Mouse (Mus musculus) liver, embryonic 13.5 days (tissue): ENCODE results near the gene Hnrnpll. TPM values are rescaled to one million over a fixed set of nuclear protein-coding genes. Genes with fewer than 3 reads are reported as not detected.
A peak's percentile ranks its signal among the peaks of the same experiment; 100 is the strongest.

Source experiments
- ATAC-seq: fragments of 200-750 bp; cut with Nextera tagmentation; 2 replicates; pipeline ENCODE4 v1.8.0; 2017; ENCODE audit warnings: low read depth, mild to moderate bottlenecking, moderate number of reproducible peaks, moderate library complexity
- DNase-seq: peaks from one replicate; pipeline ENCODE4 v3.0.0; 2022
- H3K27ac ChIP-seq: fragments of 300-500 bp; sonication (generic); 2 replicates; pipeline ENCODE4 v1.5.1; 2015; ENCODE audit warnings: moderate library complexity, mild to moderate bottlenecking, inconsistent platforms
- H3K27me3 ChIP-seq: fragments of 300-500 bp; sonication (generic); 2 replicates; pipeline ENCODE4 v1.6.1; 2015; ENCODE audit warnings: mild to moderate bottlenecking, inconsistent platforms
- H3K36me3 ChIP-seq: fragments of 300-500 bp; sonication (generic); 2 replicates; pipeline ENCODE4 v1.6.1; 2015; ENCODE audit warnings: mild to moderate bottlenecking, inconsistent platforms
- H3K4me1 ChIP-seq: fragments of 300-500 bp; sonication (generic); replicated peaks from 2 replicates; pipeline ENCODE4 v1.6.1; 2015; ENCODE audit warnings: inconsistent platforms
- H3K4me2 ChIP-seq: fragments of 300-500 bp; sonication (generic); 2 replicates; pipeline ENCODE4 v1.6.1; 2015; ENCODE audit warnings: inconsistent platforms, mild to moderate bottlenecking, moderate library complexity
- H3K4me3 ChIP-seq: fragments of 300-500 bp; sonication (generic); replicated peaks from 2 replicates; pipeline ENCODE4 v1.5.1; 2015; ENCODE audit warnings: mild to moderate bottlenecking, inconsistent platforms
- H3K9ac ChIP-seq: fragments of 300-500 bp; sonication (generic); 2 replicates; pipeline ENCODE4 v1.6.1; 2015; ENCODE audit warnings: mild to moderate bottlenecking, inconsistent platforms
- H3K9me3 ChIP-seq: fragments of 300-500 bp; sonication (generic); replicated peaks from 2 replicates; pipeline ENCODE4 v1.6.1; 2016; ENCODE audit warnings: inconsistent platforms
- WGBS: fragments of 180-500 bp; shearing (Covaris S2); methylation state at CpG from one replicate; pipeline ENCODE4 v1.1.7; 2015; ENCODE audit not compliant: insufficient replicate concordance; 5-methylcytosine and 5-hydroxymethylcytosine counted together
- polyA plus RNA-seq: library from polyadenylated mRNA; unstranded; fragments of >200 nt; fragmentation: Nextera tagmentation; extraction: Ambion mirVana; gene quantifications from 2 replicates; pipeline ENCODE4 v1.2.1, GENCODE M21; 2015

Hnrnpll gene
- polyA plus RNA-seq, 1 experiment from 2014 or later = 25.0 TPM

- H3K9me3 ChIP-seq = no peaks in the 10 kb centered on the region
- no peak overlapping the region for H3K4me3 ChIP-seq
- no peaks in the 10 kb centered on the region for H3K4me1 ChIP-seq
- H3K9ac ChIP-seq = no peak overlapping the region
- H3K27me3 ChIP-seq = peaks cover 10% of the 10 kb centered on the region; the same call in 1 of the 2 replicates
- no peak overlapping the region for H3K27ac ChIP-seq
- ATAC-seq (no peak), DNase-seq (no peak)
- no peak overlapping the region for H3K4me2 ChIP-seq
- WGBS = 64% methylated on average over 3 of the region's 3 CpGs
- no peaks in the 10 kb centered on the region for H3K36me3 ChIP-seq
Measured at GRCm38 (mm10) chr17:79995091-79995691, 66.9 kb downstream of the Hnrnpll start.

- H3K4me2 ChIP-seq = no peak overlapping the region
- H3K4me3 ChIP-seq = no peak overlapping the region
- WGBS = 75% methylated on average over 3 of the region's 3 CpGs
- no peaks in the 10 kb centered on the region for H3K36me3 ChIP-seq
- peaks cover 13% of the 10 kb centered on the region; the same call in 1 of the 2 replicates for H3K27me3 ChIP-seq
- no peaks in the 10 kb centered on the region for H3K4me1 ChIP-seq
- no peak overlapping the region for H3K9ac ChIP-seq
- no peaks in the 10 kb centered on the region for H3K9me3 ChIP-seq
- no peak for DNase-seq
- no peak for ATAC-seq
- no peak overlapping the region for H3K27ac ChIP-seq
Measured at GRCm38 (mm10) chr17:79992114-79992513, 70.0 kb downstream of the Hnrnpll start.

- Histone ChIP-seq H3K9ac (no peak overlapping the region), H3K36me3 (no peaks in the 10 kb centered on the region), H3K4me3 (no peak overlapping the region), H3K27me3 (peaks cover 13% of the 10 kb centered on the region; the same call in 1 of the 2 replicates), H3K27ac (no peak overlapping the region), H3K9me3 (no peaks in the 10 kb centered on the region), H3K4me2 (no peak overlapping the region), H3K4me1 (no peaks in the 10 kb centered on the region)
- ATAC-seq = no peak
- 56% methylated on average over 12 of the region's 12 CpGs for WGBS
- no peak for DNase-seq
Measured at GRCm38 (mm10) chr17:79991166-79991958, 70.8 kb downstream of the Hnrnpll start.

- WGBS = 78% methylated on average over 7 of the region's 7 CpGs
- Histone ChIP-seq H3K27ac (no peak overlapping the region), H3K4me2 (no peak overlapping the region), H3K27me3 (peaks cover 13% of the 10 kb centered on the region; the same call in 1 of the 2 replicates), H3K4me3 (no peak overlapping the region), H3K9ac (no peak overlapping the region), H3K9me3 (no peaks in the 10 kb centered on the region), H3K36me3 (no peaks in the 10 kb centered on the region), H3K4me1 (no peaks in the 10 kb centered on the region)
- ATAC-seq = no peak
- DNase-seq = no peak
Measured at GRCm38 (mm10) chr17:79990161-79990560, 72.0 kb downstream of the Hnrnpll start.

- Histone ChIP-seq H3K4me1 (peaks cover 18% of the 10 kb centered on the region), H3K27ac (no peak overlapping the region), H3K27me3 (no peaks in the 10 kb centered on the region), H3K9me3 (peaks cover 4% of the 10 kb centered on the region; the same call in 1 of the 2 replicates), H3K4me3 (no peak overlapping the region), H3K4me2 (no peak overlapping the region), H3K36me3 (no peaks in the 10 kb centered on the region), H3K9ac (no peak overlapping the region)
- no peak for ATAC-seq
- DNase-seq = no peak
- WGBS = 77% methylated on average over 7 of the region's 7 CpGs
Measured at GRCm38 (mm10) chr17:79984450-79984849, 77.7 kb downstream of the Hnrnpll start.

- H3K9me3 ChIP-seq = peaks cover 4% of the 10 kb centered on the region; the same call in 1 of the 2 replicates
- 64% methylated on average over 8 of the region's 8 CpGs for WGBS
- no peak for ATAC-seq
Measured at GRCm38 (mm10) chr17:79982955-79983529, 79.1 kb downstream of the Hnrnpll start.

GRCm38 (mm10) chr17:79982548-79982947, 79.6 kb downstream of the Hnrnpll start:
- ATAC-seq (no peak), DNase-seq (no peak)
- Histone ChIP-seq H3K9ac (no peak overlapping the region), H3K27me3 (no peaks in the 10 kb centered on the region), H3K27ac (no peak overlapping the region), H3K9me3 (peaks cover 4% of the 10 kb centered on the region; the same call in 1 of the 2 replicates), H3K36me3 (no peaks in the 10 kb centered on the region), H3K4me3 (no peak overlapping the region), H3K4me1 (peaks cover 23% of the 10 kb centered on the region), H3K4me2 (no peak overlapping the region)
- 44% methylated on average over 7 of the region's 7 CpGs for WGBS

More at GRCm38 (mm10) chr17:79982955-79983529, 79.1 kb downstream of the Hnrnpll start:
- Histone ChIP-seq H3K36me3 (no peaks in the 10 kb centered on the region), H3K27ac (no peak overlapping the region), H3K27me3 (no peaks in the 10 kb centered on the region), H3K4me3 (no peak overlapping the region), H3K4me2 (no peak overlapping the region), H3K9ac (no peak overlapping the region), H3K4me1 (peaks cover 18% of the 10 kb centered on the region)
- no peak for DNase-seq

- peaks cover 4% of the 10 kb centered on the region; the same call in 1 of the 2 replicates for H3K9me3 ChIP-seq
- no peak overlapping the region for H3K9ac ChIP-seq
- 54% methylated on average over 12 of the region's 12 CpGs for WGBS
- peak; percentile 65 for ATAC-seq
- H3K4me1 ChIP-seq = peaks cover 26% of the 10 kb centered on the region
- H3K27me3 ChIP-seq = no peaks in the 10 kb centered on the region
- H3K4me2 ChIP-seq = no peak overlapping the region
- DNase-seq = no peak
- H3K36me3 ChIP-seq = no peaks in the 10 kb centered on the region
- H3K4me3 ChIP-seq = no peak overlapping the region
- H3K27ac ChIP-seq = no peak overlapping the region
Measured at GRCm38 (mm10) chr17:79981758-79982481, 80.2 kb downstream of the Hnrnpll start.

GRCm38 (mm10) chr17:79981348-79981747, 80.8 kb downstream of the Hnrnpll start:
- Histone ChIP-seq H3K36me3 (no peaks in the 10 kb centered on the region), H3K9ac (no peak overlapping the region), H3K27me3 (no peaks in the 10 kb centered on the region), H3K4me3 (no peak overlapping the region), H3K27ac (no peak overlapping the region), H3K9me3 (peaks cover 4% of the 10 kb centered on the region; the same call in 1 of the 2 replicates), H3K4me1 (peaks cover 32% of the 10 kb centered on the region), H3K4me2 (no peak overlapping the region)
- 65% methylated on average over 6 of the region's 6 CpGs for WGBS
- no peak for ATAC-seq
- no peak for DNase-seq

- Histone ChIP-seq H3K4me2 (no peak overlapping the region), H3K4me1 (peaks cover 40% of the 10 kb centered on the region), H3K4me3 (no peak overlapping the region), H3K36me3 (no peaks in the 10 kb centered on the region), H3K27me3 (no peaks in the 10 kb centered on the region), H3K9ac (no peak overlapping the region), H3K27ac (no peak overlapping the region), H3K9me3 (peaks cover 4% of the 10 kb centered on the region; the same call in 1 of the 2 replicates)
- WGBS = 65% methylated on average over 10 of the region's 10 CpGs
- ATAC-seq = no peak
- DNase-seq = no peak
Measured at GRCm38 (mm10) chr17:79980421-79981120, 81.6 kb downstream of the Hnrnpll start.
